Mouse (Mus musculus) thymus, postnatal 4 days (tissue): ENCODE data around the gene Col1a1.

Experiments used
- DNase-seq: peaks from one replicate; pipeline ENCODE4 v3.0.0; 2021

The Col1a1 gene

GRCm38 (mm10) chr11:94978178-94978915 lies 42.3 kb downstream of the Col1a1 start:
- DNase-seq = no peak

GRCm38 (mm10) chr11:94978947-94979346 lies 42.9 kb downstream of the Col1a1 start:
- peak; percentile 97 for DNase-seq

- DNase-seq = no peak
Measured at GRCm38 (mm10) chr11:94979462-94980179, 43.6 kb downstream of the Col1a1 start.

GRCm38 (mm10) chr11:94985140-94985539 lies 49.1 kb downstream of the Col1a1 start:
- DNase-seq = no peak

- no peak for DNase-seq
Measured at GRCm38 (mm10) chr11:94985822-94986221, 49.8 kb downstream of the Col1a1 start.

- peak; percentile 57 for DNase-seq
Measured at GRCm38 (mm10) chr11:94986435-94986834, 50.4 kb downstream of the Col1a1 start.

GRCm38 (mm10) chr11:94987341-94987740 lies 51.3 kb downstream of the Col1a1 start:
- DNase-seq = no peak

GRCm38 (mm10) chr11:94987851-94988250 lies 51.8 kb downstream of the Col1a1 start:
- DNase-seq = no peak

- peak; percentile 52 for DNase-seq
Measured at GRCm38 (mm10) chr11:94988780-94989561, 52.9 kb downstream of the Col1a1 start.

- peak; percentile 78 for DNase-seq
Measured at GRCm38 (mm10) chr11:94989562-94990017, 53.6 kb downstream of the Col1a1 start.

- no peak for DNase-seq
Measured at GRCm38 (mm10) chr11:94990102-94990748, 54.2 kb downstream of the Col1a1 start.

GRCm38 (mm10) chr11:94990749-94991577 lies 54.9 kb downstream of the Col1a1 start, which contains the start of gene Ppp1r9b:
Gene Ppp1r9b (plus strand): TSS chr11:94991035.
- DNase-seq = peak; percentile 96

GRCm38 (mm10) chr11:94991641-94992479 lies 55.8 kb downstream of the Col1a1 start:
- peak; percentile 84 for DNase-seq

GRCm38 (mm10) chr11:94992480-94992753 lies 56.4 kb downstream of the Col1a1 start:
- no peak for DNase-seq

GRCm38 (mm10) chr11:94992754-94993606 lies 57.0 kb downstream of the Col1a1 start:
- DNase-seq = peak; percentile 70

- peak; percentile 19 for DNase-seq
Measured at GRCm38 (mm10) chr11:94994208-94994814, 58.3 kb downstream of the Col1a1 start.

GRCm38 (mm10) chr11:94994947-94995772 lies 59.1 kb downstream of the Col1a1 start:
- DNase-seq = peak; percentile 43

GRCm38 (mm10) chr11:94996101-94996500 lies 60.1 kb downstream of the Col1a1 start:
- peak; percentile 23 for DNase-seq

- peak; percentile 18 for DNase-seq
Measured at GRCm38 (mm10) chr11:94996984-94997383, 61.0 kb downstream of the Col1a1 start.
